Mouse (Mus musculus) cerebellum, adult 9-10 months (tissue): Measurements from ENCODE around the gene Baiap2l2.

Experiments used
- DNase-seq: peaks from one replicate; pipeline ENCODE4 v3.0.0; 2022

Gene Baiap2l2

DNA sequence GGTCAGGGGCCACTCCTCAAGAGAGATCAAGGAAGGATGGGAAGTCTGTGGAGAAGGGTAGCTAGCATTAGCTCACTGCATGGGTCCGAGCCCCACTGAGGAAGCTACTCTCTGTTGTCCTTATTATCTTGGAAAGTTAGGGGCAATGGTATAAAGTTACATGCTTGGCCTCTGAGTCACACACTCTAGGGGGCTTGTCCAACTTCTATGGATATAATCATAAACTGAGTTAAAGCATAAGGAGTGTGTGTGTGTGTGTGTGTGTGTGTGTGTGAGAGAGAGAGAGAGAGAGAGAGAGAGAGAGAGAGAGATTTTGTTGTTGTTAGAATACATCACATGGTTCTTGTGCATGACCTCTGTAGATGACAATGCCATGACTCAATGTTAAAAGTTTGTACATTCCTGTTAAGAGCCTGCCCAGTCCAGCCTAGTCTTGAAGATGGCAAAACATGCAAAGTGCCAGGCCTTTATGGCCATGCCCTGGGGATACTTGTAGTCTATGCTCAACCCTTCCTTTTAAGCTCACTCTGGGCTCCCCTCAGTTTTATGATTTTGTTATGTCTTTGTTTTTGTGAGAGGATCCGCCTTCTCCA lies 14.3 kb upstream of the Baiap2l2 start:
- DNase-seq = no peak

DNA sequence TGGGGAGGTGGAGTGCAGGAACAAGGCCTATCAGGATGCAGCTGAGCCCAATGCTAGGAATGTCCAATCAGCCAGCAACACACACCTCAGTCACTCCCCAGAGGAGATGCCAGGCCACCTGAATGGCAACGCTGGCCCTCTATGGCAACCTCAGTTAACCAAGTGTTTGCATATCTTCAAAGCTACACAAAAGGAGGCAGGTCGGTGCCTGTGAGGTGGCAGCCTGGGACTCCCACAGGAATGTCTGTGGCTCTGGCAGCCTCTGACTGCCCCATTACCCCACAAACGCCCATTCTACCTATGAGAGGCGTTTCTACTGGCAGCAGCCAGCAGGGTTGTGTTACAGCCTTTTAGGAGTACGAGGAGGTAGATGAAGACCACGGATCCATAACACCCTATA lies 13.2 kb upstream of the Baiap2l2 start:
- no peak for DNase-seq

DNA sequence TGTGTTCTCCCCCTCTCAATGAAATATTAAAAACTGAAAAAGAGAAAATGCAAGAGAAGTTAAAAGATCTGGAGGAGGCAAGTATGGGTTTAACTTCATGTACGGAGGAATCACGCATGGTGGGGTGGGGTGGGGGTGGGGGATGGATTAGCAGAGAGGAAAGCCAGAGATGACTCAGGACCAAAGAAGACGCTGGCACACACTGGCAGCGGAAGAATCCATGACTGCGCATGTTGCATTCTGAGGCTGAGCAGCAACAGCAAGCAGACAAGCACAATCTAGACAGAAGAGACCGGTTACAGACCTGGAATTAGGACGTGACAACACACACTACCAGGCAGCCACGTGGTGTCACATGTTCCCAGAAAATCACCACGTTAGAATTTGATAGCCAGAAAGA lies 7.4 kb upstream of the Baiap2l2 start:
- DNase-seq = no peak

DNA sequence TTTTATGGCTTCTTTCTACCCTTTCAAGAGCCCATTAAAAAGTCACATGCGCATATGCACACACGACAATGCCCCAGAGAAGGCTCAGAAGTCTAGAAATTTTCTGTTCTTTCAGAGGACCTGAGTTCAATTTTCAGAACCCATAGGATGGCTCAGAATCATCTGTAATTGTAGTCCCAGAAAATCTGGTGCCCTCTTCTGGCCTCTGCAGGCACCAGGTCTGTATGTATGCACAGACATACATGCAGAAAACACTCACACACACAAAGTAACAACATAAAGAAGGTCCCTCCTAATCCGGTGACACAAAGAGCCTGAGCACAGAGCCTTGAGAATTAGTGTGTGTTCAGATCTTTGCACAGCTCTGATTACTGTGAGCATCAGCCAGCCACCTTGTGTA lies 5.0 kb upstream of the Baiap2l2 start:
- DNase-seq = no peak

DNA sequence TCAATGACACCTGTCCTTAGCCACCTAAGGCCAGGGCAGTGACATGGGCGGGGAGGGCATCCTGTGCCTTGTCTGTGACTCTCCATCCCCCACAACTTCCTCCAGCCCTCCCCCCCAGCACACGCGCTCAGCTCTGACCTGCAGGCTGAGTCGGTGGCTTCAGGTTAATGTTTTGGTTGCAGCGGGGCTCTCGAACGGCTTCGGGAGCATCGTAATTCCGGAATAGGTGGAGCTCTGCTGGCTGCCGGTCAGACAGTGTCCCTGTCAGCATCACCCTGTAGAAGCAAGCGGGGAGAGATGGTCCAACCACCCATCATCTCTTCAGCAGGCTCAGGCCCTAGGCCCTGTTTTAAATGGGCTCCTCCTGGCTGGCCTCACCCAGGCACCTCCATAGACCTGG lies 4.1 kb upstream of the Baiap2l2 start:
- DNase-seq = no peak

DNA sequence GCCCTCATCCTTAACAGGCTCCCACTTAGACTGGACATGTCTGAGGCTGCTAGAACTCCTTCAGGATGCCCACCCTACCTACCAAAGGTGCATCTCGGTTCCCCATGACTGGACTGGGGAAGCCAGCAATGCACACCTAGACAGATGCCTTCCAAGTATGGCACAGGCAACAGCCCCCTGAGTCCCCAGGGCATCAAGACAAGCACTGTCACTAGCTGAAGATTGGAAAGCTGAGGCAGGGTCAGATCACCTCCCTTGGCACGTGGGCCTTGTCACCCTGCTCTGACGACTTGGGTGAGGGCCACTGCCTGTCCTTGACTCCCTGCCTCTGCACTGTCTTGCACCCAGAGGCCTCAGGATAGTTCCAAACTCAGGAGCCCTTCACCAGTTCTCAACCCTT lies 3.0 kb upstream of the Baiap2l2 start:
- no peak for DNase-seq

DNA sequence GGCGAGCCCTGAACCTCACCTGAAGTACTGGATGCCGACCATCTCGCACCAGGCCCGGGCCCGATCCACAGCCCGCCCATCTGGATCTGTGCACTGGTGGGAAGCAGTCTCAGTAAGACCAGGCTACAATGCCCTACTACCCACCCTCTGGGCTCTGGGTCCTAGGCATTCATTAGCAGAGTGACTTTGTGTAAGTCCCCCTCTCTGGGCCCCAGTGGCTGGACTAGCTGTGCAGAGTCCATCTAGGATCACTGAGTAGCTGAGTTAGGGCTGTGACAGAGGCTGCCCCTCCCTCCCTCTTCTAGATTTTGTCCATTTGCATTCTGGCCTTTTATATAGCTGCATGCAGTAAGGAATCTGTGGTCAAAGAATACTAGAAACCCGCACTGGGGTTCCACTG lies 1.8 kb upstream of the Baiap2l2 start:
- DNase-seq = no peak

DNA sequence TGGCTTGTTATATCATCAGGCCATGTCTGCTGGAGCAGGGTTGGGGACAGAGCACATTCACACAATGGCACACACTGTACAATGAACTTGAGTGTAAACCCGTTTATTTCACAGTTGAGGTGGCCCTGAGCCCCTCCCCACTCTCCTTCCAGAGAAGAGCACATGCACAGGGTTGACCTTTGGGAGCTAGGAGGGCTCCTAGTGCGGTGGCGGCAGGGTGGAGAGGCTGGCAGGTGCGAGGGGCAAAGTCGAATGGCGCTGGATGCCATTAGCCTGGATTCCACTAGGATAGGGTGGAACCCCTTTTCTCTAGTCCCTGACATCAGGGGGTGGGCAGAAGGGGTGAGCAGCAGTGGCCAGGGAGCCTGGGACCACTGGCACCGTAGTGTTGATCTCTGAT lies 804 bp upstream of the Baiap2l2 start:
- DNase-seq = no peak

DNA sequence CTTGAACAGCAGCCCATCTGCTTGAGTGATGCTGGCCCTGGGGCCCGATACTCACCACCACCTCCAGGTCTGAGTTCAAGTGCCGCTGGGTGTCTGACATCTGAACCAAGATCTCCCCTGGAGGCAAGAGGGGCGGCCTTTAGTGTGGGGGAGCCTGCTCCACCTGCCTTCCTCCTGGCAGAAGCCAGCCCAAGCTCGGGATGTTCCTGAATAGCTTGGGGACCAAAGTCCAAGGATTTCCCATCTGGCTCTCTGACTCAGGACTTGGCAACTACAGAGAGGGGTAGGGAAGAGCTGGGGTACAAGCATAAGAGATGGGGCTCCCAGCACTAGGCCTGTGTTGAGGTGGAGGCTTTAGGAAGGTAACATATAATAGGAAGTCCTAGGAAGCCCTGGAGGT lies 2.0 kb downstream of the Baiap2l2 start:
- no peak for DNase-seq

DNA sequence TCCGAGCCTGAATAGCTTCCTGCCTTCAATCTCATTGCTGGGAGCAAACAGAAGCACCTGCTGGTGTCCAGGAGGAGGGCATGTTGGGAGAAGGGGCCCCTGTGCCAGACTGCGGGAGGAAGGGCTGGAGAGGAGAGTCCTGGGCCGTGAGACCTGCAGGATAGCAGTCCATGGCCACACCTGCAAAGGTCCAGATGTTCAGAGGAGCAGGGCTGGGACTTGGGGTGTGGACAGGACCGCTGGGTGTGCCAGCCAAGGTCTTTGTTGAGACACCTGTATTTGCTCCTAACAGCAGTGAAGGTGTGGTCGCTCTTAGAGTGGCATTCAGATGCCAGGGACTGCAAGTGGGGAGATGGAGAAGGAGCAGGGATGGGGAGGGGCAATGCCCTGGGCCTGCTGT lies 2.9 kb downstream of the Baiap2l2 start:
- DNase-seq = no peak

DNA sequence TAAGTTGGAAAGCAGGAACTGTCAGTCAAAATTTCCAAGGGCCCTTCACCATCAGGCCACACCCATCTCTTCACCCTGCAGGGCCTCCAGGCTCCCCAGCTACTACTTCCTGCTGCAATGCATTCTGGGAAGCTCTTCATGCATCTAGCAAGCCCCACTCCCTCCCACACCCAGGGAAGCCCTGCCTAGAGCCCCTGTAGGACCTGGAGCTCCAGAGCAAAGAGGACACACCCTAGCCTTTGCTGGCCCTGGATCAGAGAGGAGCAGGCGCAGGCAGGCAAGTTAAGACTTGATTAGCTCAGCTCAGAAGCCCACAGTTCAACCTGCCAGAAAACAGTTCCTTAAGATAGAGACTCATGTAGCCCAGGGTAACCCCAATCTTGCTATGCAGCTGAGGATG lies 3.9 kb downstream of the Baiap2l2 start:
- no peak for DNase-seq

DNA sequence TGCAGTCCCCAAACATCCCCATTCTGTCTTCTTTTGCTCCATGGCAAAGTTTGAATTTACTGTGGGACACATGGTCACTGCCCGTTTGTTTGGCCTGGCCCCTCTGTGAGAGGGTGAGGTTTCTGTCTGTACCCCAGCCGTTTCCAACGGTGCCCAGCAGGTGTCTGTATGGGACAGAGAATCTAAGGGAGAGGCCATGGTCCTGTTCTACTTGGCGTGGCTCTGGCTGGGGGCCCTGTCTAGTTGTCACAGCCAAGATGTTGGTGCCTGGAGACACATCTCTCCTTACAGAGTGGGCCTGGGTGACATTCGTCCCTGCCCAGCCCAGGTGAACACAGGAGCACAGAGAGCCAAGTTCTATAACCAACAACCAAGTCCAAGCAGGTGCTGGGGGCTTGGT lies 4.5 kb downstream of the Baiap2l2 start:
- DNase-seq = no peak

DNA sequence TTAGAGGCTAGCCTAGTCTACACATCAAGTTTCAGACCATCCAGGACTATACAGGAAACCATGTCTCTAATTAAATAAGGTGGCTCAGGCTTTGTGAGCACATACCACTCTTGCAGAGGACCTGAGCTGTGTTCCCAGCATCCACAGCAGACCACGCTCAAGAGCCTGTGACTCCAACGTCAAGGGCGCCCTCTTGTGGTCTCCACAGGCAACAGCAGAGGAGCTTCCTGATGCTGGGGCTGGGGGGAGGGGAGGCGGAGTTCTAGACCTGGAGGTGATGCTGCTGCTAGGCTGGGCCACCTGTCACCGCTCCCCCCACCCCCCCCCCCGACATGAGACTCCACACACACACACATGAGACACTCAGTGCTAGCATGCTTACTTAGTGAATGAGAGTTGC lies 5.1 kb downstream of the Baiap2l2 start:
- no peak for DNase-seq

DNA sequence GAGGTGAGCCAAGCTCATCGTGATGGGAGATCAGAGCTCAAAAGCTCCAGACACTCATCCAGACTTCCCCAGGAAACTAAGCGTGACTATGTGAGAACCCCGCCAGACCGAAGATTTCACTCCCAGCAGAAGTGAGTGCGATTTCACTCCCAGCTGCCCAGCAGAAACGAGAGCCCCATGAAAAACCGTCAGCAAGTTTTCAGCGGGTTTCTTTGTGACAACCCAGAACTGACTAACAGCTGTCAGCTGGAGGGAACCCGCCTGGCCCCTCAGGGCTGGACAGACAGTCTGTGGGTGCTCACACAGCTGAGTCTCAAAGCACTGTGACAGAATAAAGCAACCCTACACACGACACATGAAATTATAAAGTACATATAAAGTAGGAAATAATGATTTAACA lies 7.6 kb downstream of the Baiap2l2 start:
- no peak for DNase-seq

DNA sequence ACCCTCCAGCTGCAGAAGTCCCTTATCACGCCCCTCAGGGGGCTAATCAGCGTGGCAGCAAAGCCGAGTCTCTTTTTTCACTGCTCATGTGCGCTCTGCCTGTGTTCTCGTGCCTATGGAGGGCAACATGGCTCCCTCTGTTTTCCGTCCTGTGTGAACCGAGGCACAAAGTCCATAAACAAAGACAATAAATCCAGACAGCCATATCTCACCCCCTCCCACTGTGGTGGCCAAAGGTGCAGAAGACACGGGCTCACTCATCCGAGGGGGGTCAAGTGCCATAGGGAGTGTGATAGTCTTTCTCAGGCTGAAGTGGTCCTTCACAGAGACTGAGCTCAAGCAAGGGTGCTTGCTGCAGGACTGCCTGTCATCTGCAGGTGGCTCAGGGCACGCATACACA lies 12.3 kb downstream of the Baiap2l2 start:
- DNase-seq = no peak

DNA sequence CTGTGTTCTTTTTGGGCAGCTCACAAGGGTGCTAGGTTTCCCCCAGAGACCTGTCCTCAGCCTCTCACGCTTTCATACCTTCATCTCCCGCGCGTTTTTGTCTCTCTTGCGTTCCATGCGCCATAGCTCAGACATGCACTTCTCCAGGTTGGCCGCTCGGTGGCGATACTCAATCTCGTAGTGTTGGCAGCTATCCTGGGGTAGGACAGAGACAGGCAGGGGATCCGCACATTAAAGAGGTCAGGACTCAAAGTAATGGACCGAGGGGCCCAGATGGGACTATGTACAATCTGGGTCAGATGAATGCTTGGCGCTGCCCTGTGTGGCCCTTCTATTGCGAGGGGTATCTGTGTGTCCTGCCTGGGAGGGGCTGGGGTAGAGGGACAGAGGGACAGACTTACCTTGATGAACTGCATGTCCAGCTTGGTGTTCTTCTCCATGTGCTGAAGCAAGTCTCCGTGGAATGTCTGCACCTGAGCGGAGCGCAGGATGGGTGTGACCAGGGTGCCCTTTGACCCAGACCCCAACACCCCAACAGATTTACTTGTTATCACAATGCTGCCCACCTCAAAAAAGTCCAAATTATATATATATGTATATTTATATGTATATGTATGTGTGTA lies 14.1 kb downstream of the Baiap2l2 start:
- DNase-seq = no peak

DNA sequence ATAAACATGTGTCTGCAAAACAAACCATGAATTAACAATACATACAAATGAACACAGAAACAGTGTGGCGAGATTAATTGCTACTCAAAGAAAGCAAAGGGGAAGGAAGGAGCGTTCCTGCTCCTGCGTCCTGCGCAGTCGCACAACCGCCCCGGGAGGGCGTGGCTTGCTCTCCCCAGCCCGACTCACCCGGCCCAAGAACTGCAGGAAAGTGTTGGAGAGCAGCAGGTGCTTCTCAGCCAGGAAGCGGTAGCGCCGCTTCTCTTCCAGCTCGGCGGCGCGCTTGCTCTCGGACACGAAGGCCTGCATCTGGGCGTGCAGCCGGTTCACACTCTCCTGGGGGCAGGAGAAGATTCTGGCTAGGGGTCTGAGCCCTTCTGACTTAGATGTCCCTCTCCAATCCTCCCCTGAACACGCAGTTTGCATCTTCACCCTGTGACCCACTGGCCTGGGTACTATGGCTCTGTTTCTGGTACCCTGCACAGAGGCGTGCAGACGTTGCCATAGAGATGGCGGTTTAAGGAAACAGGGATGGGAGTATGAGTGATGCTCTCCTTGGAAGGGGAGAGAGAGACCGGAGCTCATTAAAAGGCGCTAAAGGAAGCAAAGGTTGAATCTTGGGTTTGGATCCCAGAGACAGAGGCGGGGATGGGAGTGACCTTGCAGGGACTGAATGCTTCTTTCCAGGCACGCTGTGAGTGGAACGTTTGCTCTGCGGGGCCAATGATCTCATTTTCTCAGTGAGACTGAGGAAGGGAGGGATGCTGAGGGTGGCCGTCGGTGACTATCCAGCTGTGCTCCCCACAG lies 14.8 kb downstream of the Baiap2l2 start:
- DNase-seq = no peak

DNA sequence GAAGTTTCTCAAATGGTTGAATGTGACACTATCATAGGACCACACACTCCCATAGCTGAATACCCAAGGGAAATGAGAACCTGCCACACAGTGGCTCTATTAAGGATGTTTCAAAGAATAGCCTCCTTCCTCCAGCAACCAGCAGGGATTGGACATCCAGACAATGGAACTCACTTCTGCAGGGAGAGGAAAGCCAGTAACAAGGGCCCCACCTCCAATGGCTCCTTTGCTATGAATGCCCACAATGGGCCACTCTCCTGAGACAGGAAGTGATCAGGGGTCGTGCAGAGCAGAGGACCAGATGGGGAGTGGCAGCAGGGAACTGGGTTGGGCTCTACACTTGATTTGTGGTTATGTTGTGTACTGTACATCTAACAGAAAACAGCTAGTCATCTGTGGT lies 16.8 kb downstream of the Baiap2l2 start:
- DNase-seq = no peak

DNA sequence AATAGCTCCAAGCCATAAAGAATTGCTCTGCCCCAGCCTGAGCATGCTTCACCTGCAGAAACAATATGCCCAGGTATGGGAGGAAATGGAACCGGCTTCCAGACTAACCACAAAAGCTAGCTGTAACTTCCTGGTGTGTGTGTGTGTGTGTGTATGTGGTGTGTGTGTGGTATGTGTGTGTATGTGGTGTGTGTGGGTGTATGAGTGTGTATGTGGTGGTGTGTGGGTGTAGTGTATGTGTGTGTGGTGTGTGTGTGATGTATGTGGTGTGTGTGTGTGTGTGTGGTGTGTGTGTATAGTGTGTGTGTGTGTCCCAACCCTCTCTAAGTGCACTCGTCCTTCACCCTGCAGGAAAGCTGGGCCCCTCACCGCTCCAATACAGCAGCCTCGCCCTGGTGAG lies 20.0 kb downstream of the Baiap2l2 start:
- DNase-seq = no peak

DNA sequence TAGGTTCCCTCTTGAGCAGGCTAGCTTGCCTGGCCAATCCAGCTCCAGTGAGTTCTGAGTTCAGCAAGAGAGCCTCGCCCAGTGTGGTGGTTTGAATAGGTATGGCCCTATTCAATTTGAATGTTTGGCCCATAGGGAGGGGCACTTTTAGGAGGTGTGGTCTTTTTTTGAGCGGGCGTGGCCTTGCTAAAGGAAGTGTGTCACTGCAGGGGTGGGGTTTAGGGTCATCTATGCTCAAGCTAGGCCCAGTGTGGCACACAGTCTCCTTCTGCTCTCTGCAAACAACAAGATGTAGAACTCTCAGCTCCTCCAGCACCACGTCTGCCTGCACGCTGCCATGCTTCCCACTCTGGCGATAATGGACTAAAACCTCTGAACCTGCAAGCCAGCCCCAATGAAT lies 21.6 kb downstream of the Baiap2l2 start:
- no peak for DNase-seq

DNA sequence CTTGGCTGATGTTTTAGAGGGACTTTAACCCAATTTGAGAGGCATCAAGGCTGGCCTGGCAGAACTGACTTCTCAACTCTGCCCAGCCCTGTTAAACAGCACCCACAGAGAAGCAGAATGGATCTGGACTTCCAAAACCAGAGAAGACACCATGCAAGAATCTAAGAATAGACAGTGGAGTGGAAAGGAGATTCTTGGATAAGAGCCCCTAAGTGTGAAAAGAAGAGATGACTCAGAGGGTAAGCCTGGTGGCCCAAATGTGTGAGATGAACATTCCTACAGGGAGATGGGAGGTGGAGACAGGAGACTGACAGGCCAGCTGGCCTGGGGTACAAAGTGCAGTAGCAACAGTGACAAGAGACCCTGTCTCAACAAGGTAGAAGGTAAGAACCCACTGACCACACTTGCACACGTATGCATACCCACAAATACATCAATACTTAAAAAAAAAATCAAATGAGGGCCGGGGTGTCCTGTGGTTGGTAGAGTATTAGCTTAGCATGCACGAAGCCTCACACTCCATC lies 22.5 kb downstream of the Baiap2l2 start:
- DNase-seq = no peak

DNA sequence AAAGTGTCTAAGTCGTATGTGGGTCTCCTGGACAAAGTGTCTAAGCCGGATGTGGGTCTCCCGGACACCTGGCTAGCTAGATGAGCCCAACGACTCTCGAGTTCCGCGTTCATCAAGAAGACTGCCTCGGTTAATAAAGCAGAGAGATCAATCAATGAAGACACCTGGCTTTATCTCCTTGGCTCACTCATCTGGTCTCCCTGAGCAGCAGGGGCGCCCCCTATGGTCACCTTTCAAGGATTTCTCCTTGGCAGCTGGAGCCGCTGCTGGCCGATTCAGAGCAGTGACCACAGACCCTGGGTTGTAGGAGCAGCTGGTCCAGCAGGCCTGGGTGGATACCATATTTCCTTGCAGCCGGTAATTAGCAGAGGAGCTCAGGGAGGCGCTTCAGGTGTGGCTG lies 23.0 kb downstream of the Baiap2l2 start:
- no peak for DNase-seq

DNA sequence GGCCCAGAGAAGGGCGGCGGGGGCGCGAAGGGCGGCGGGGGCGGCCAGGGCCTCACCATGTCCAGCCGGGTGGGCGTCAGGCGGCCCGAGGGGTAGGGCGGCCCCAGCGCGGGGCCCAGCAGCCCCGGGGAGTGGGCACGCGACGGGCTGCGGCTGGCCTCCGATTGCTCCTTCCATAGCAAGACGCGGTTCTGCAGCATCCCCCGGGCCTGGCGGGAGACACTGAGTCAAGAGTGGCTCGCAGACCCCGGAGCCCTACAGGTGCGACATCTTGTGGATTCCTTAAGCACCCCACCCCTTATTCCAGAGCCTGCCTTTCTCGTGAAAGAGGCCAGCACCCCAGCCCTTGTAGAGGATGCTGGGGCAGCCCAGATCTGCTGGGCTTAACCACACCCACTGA lies 23.6 kb downstream of the Baiap2l2 start:
- no peak for DNase-seq

DNA sequence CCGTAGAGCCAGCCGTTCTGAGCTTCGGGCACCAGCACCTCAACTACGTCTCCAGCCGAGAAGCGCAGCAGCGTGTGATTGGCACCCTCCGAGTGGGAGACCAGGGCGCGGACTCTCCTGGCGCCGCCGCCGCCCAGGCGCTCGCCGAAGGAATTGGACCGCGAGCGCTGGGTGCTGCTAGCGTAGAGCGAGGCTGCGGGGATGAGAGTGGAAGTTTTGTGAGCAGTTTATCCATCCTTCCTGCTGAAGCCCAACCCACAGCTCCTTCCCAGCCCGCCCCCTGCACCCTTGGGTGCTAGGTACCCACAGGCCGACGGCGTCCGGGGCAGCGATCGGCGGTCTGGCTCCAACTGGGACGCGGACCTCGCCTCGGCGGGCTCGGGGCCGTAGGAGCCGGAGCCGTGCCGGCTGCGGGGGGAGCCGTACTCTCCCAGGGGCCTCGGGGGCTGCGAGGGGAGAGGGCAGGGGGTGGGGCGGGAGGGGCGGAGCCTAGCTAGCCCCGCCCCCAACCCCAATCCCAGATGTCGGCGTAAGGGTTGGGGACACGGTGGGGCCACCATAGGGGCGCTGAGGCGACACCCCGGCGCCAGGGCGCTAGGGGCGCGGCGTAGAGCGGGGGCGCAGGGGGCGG lies 24.1 kb downstream of the Baiap2l2 start:
- DNase-seq = no peak
